Mouse (Mus musculus) gastrocnemius, postnatal 36 days (tissue): ENCODE data around the gene Plekha7. TPM values are rescaled to one million over a fixed set of nuclear protein-coding genes. Genes with fewer than 3 reads are reported as not detected.

Source experiments
- DNase-seq, 2 experiments: peaks; one replicate each; pipeline ENCODE4 v3.0.0; 2022
- intact Hi-C: fragments of 180-260 bp; cut with DNase I; formaldehyde crosslinking; loops from one replicate; pipeline ENCODE4 v1.15.1; 2025
- total RNA-seq, 2 experiments: library from RNA; stranded (reverse); gene quantifications; 2 replicates each; pipeline ENCODE4 v1.2.3; 2021

The Plekha7 gene
- total RNA-seq, 2 experiments from 2014 or later = 0.69 to 1.6 TPM

DNA sequence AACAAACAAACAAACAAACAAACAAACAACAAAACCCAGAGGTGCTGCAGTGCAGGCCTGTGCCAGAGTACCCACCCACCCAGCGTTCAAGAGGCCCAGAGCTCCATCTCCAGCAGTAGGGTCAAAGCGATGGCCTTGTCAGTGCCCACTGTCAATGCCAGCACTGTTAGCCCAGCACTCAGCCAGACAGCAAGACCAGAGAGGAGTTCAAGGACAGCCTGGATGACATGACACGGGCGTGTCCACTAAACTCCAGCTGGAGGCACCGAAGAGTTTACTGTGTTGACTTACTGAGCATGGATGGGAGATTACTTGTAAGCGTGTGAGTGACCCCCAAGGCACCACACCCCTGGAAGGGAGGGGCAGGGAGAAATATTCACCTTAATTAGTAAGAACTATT, 81.9 kb downstream of the Plekha7 start:
- no peak for DNase-seq
- intact Hi-C loops = no loop called here

DNA sequence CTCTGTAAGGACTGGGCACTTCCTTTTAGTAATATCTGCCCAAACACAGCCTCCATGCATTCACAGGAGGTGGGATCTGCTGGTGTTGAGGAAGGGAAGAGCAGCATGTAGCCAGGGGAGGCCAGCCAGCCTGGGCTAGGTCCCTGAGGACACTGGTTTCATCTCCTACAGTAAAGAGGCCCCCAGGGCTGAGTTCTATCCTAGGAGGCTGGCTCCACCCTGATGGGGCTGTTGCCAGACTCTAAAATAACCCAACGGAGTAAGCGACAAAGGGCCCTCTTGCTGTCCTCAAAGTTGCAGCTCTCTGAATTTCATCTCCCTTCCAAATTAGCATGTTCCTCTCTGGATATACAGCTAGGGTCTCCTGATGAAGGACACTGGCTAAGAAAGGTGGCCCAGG, 83.6 kb downstream of the Plekha7 start:
- no peak for DNase-seq
- intact Hi-C loops = no loop called here

DNA sequence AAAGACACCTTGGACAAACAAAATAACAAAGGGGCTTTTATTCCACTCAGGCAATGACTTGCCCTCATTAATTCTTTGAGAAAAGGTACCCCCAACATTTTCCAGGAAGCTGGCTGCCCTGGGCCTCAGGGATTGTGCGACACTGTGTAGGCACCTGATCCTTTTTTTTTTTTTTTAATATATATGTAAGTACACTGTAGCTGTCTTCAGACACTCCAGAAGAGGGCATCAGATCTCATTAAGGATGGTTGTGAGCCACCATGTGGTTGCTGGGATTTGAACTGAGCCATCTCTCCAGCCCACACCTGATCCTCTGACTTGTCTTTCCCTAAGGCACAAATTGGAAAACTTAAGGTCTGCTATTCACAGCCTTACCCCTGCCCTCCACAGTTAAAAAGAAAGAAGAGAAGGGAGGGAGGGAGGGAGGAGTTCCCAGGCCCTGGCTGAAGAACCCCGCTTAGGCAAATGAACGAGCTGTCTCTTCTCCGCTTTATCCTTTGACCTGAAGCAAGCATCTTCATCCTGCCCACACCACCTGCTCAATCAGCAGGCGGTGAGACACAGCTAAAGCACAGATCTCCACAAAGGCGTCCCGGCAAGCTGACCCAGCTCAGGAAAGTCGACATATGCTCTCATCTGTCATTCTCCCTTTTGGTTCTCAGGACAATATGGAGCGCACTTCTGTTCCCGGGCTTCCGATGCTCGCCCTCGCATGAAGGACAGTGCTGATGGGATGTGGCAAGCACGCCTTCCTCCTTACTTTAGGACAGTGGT, 85.0 kb downstream of the Plekha7 start:
- DNase-seq = no peak
- intact Hi-C loops = no loop called here

DNA sequence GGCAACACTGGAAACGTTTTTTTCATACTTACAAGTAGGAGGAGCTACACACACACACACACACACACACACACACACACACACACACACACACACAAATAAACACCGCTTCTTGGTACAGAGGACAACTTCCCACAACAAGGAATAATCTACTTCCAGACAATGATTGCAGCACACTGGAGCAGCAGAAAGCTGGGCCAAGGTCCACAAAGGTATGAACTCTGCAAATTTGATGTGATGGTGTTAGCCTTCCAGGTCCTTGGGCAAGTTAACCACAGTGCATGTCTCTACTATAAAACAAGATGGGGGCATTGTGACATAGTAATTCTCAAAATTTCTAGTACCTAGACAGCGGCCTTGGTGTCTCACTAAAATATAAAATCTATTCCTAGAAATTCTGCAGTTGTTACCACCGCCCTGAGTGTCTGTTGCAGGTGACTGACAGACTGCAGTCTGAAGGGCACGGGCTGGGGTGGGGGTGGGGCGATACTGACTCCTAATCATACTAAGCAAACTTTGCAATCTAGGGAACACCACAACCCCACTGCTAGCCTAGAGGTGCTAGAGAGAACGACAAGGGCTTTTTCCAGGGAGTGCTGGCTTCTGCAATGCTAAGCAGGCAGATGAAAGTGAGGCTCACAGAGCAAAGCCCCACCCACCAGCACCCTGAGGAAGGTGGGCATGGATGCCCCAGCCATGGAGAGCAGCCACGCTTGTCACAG, 85.7 kb downstream of the Plekha7 start:
- intact Hi-C loops = no loop called here
- DNase-seq = no peak

DNA sequence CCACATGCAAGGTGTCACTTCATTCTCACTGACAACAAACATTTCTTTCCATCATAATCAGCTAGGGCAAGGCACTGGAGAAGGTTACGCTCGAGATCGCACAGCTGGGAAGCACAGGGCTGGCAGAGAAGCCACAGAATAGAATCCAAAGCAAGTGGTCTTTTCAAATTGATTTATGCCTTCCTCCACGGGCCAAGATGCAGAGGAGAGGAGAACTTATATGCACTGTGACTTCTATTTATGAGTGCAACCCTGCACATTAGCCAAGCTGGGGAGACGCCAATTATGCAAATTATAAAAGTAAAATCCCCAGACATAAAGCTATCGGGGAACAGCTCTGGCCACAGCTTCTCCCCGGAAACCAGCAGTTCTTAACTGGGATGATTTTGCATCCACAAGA, 86.3 kb downstream of the Plekha7 start:
- intact Hi-C loops = no loop called here
- no peak for DNase-seq

DNA sequence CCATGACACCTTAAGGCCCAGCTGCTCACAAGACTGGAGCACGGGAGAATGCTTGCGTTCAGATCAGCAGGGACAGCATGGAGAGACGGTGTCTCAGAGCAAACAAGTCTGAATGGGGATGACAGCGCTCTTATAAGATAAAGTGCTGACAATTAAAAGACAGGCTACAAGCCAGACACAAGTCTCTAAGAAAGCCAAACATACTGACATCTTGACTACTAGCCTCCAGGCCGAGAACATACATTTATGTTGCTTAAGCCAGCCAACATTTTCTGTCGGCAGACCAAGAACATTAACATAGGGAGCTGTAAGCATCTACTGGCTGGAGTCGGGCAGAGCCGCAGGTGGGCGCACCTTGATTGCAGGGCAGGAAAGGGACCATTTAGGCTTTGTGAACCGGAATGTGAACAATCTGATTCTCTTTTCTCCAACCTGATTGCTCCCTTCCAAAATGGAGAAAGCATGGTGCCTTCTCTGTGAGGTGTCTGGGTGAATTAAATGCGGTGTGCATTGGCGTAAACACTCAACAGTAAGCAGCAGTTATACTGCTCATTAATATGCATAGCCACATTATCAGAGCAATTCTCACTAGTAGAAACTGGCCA, 88.0 kb downstream of the Plekha7 start:
- no peak for DNase-seq

DNA sequence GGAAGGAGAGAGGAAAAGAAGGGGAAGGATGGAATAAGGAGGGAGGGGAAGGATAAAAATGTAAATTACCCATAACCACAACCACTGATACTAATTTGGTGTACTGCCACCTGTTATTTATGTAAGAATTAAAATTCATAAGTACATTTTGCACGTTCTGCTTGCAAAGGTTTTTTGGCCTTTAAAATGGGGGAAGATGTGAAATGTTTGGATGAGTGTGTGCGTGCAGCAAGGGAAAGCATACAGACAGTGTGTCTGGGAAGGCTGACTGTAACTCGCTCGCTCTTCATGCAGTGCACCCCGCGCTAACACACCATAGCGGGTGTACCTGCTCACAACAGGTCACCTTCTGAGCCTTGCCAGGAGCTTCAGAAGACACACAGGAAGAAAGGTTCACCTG, 90.4 kb downstream of the Plekha7 start:
- no peak for DNase-seq

More for the DNA sequence above, 88.0 kb downstream of the Plekha7 start:
- intact Hi-C loops = no loop called here

DNA sequence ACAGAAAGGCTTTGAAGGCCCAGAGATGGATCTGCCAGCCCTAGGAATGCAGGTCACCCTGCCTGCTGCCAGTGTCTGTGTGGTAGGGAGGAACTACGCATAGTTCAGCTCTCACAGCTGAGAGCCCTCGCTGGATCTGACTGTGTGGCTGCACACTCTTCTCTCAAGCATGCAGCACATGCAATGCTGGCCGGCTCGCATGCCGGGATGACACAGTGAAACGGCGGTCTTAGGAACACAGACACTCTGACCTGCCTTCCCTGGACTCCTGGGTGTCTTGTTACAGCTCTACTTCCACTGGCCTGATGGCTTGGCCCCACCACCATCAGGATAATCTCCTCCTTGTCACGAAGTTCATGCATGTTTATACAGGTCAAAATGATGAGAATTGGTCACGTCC, 96.3 kb downstream of the Plekha7 start:
- DNase-seq = no peak
- intact Hi-C loops = no loop called here

More for the DNA sequence above, 90.4 kb downstream of the Plekha7 start:
- intact Hi-C loops = no loop called here

DNA sequence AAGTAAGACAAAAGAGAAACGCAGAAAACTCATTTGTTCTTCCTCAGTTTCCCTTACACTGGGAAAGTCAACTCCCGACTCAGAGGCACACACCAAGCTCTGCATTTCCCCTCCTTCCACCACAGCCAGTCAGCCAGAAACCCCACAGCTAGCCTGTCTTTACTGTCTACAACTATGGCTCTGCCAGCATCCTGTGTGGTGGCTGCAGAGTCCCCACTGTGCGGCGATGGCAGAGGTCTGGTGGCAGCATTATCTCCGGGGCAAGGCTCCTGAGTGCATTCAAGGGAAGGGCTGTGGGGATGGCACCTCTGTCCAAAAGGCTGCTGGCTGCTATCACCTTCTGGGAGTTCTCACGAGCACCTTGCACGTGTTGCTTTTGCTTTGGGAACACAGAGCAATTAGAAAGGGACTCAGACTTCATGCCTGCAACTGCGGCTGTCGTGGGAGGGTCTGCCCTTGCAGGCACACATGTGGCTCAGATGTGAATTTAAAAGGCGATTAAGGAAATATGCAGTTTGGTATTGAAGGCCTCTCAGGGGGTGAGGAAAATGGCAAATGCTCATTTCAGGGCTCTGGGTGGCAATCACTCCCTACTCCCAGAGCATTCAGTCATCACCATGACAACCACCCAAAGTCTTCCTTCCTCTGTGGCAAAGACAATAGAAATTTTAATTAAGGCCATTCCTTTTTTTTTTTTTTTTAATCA, 98.1 kb downstream of the Plekha7 start:
- no peak for DNase-seq
- intact Hi-C loops = no loop called here

DNA sequence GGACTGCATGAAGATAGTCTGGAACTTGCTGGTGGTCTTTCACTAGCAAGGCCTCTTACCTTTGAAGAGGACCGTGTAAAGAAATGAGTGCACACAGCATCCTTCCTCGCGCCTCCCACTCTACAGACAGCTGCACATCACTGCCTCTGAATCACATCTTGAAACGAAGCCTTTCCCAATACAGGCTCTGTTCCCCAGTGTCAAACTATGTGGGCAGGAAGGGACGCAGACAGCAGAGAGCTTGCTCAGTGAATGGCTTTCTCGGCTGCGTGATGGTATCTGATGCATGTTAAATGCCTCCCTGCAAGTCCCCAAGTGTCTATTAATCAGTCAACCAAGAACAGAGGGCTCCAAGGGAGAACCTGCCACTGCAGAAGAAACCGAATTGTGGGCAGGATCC, 99.3 kb downstream of the Plekha7 start:
- DNase-seq = no peak

DNA sequence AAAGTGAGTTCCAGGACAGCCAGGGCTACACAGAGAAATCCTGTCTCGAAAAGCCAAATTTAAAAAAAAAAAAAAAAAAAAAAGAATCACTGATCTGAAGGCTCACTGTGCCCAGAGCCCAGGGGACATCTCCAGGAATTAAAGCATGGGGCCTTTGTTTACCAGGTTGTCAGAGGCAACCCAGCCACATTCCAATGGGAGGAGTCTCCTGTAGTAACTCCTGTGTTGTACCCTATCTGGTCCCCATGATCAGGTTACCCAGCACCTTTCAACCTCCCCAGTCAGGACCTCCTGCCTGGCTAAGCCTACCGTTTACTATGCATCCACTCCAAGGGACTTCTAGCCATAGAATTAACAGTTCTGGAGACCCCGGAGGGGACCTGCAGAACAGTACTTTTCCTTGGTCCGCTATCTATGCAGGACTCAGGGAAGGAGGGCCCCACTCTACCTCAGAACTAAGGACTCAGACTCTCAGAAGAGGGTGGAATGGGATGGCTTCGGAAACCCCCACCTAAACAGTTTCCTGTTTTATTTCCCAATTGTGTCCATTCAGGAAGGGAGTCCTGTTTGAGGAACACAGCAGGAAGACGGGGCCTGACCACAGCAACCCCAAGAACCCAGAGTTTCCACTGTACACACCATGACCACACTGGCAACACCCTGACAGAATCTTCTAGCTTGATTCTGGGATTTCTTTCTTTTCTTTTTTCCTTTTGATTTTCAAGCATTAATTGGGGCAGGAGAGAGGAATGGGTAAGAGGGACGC, 101.2 kb downstream of the Plekha7 start:
- intact Hi-C loops = no loop called here
- DNase-seq = no peak

More for the DNA sequence above, 99.3 kb downstream of the Plekha7 start:
- intact Hi-C loops = no loop called here

DNA sequence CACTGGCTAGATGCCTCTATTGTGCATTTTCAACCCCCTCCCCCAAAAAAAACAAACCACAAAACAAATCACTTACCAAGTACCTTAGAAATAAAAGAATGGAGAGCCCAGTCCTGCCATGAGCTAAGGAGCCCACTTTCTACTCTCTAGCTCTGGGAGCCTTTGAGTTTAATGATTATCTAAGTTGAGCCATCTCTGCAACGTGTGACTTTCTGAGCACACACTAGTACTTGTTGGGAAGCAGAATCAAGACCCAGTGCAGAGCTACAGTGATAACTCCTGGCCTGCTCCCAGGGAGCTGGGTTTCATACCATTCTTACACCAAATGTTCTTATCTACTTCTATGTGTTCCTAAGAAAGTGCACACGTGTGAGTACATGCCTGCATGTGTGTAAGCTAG, 102.7 kb downstream of the Plekha7 start:
- intact Hi-C loops = no loop called here
- no peak for DNase-seq

DNA sequence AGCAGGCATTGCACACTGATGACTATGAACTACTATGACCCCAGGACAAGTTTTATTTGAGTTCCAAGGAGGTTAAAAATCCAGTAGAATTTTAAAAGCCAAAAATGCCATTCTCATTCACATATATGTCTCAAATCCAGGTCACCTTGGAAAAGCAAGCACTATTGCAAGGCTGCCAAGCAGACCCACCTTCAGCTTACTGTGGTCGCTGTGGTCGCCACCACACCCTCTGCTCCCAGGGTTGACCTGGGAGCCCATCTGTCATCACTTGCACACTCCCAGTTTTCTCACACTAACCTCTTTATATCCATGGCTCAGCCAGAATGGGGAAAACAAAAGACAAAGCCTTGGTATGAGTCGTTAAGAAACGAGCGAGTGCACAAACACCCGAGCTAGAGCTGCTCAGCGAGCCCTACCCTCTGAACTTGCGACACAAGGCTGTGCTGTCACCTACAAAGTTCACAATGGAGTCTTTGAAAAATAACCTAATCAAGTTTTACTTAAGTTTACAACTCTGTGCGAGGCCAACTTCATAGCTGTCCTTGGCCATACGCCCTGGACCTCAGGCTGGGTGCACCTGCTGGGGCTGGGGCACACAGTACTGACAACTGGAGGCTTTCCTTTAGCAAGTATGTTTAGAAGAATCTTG, 106.0 kb downstream of the Plekha7 start:
- no peak for DNase-seq
- intact Hi-C loops = no loop called here

DNA sequence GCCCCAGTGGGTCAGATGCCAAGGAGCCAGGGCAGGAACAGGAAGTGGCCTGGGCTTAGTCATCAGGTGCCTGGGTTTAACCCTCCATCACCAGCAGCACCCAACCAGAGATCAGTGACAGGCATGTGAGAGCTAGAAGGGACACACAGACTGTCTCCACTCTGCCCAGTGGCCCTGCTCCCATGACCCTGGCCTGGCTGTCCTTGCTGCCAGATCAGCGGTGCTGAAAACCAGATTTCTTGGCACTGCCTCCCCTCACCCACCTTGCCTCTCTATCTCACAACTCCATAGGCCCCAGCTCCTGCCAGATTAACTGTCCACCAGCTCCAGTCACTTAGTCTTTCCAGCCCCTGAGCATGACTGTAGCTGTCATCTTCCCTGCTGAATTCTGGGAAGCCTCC, 107.2 kb downstream of the Plekha7 start:
- no peak for DNase-seq
- intact Hi-C loops = no loop called here

DNA sequence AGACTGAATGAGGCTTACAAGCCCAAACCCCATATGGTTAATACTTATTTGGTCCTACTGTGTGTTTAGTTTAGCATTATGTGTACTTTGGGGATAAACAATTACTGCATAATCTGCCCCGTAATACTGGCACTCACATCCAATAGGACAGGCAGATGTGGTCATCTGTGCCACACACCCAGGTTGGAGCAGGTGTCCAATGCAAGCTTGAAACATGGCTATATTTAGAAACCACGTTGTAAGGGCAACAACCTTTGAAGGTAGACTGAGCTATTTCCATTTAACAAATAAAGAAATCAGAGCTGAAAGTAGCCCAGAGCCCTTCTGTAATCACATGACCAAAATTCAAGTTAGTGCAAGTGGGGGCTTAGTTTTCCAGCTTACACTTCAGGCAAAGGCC, 107.6 kb downstream of the Plekha7 start:
- DNase-seq = no peak
- intact Hi-C loops = no loop called here

DNA sequence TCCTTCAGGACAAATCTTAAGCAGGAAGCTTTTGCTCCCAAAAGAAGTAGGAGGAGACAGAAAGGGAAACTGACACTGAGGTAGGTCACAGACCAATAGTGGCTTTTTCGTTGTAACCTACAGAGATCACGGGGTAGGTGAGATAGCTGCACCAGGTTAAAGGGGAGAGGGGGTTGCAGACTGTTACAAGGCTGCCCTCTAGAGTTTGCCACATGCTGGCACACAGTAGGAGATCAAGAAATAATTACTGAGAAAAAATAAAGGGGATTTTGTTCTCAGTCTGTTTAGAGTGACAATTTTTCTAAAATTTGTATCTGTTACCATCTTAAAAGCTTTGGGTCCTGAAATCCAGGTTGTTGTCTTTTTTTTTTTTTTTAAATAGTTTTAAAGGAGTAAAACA, 109.3 kb downstream of the Plekha7 start:
- no peak for DNase-seq
- intact Hi-C loops = no loop called here

DNA sequence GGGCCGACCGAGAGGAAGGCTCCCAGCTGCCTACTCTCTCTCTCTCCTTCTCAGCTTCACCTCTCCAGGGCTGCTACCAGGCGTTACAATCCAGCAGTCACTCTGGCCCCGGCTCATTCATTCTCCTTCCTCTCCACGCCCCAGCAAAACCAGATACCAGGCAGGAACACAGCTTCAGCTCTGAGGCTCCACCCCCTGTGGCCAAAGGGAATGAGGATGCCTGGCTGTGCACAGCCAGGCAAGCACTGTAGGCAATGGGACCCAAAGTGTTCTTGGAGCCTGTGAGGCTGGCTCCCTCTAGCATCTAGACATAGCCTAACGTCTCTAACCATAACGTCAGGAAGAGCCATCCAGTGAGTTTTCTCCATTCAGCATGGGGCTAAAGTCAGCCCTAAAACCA, 109.8 kb downstream of the Plekha7 start:
- intact Hi-C loops = no loop called here
- no peak for DNase-seq

DNA sequence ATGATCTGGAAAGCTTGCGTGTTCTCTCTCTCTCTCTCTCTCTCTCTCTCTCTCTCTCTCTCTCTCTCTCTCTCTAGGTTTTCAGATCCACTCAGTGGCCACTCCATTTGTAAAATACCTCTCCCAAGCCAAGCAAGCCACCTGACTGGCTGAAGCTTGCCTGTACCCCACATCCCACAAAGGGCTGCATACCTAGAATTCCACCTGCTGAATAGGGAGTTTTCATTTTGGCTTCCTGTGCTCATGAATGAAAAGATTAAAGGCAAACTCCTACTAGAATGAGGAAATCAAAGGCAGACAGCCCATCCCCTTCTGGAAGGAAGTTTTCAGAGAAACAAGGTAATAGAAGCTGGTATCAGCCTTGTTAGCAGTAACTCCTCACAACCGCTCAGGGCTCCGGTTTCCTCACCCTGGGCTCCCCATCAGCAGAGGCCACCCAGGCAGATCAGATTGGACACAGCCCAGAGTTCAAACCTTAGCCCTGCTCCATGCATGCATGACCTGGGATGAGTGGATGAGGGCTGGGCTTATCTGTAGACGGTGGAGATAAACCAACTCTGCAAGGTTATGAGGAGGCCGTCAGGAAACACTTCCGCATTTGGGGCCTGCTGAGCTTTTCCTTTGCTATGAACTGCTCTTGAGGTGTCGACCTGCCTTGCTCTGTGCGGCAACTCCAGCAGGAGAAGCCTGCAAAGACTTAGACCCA, 111.0 kb downstream of the Plekha7 start:
- intact Hi-C loops = no loop called here
- no peak for DNase-seq

DNA sequence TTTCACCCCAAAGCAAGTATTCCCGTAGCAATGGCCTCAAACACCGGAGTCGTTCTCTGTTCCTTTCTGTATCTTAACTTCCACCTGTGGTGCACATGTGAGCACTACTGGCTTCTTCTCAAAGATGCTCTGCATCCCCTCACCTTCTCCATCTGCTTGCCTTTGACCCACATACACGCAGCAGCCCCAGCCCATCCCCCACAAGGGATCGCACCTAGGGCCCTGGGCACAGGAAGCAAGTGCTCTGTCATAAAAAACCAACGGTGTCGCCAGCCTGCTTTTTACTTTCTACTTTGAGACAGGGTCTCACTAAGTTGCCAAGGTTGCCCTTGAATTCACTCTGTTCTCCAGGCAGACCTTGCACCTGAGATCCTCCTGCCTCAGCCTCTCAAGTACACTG, 113.2 kb downstream of the Plekha7 start:
- intact Hi-C loops = no loop called here
- DNase-seq = no peak
